Mouse (Mus musculus): ENCODE data around the gene Rdh12.

Gene Rdh12

DNA sequence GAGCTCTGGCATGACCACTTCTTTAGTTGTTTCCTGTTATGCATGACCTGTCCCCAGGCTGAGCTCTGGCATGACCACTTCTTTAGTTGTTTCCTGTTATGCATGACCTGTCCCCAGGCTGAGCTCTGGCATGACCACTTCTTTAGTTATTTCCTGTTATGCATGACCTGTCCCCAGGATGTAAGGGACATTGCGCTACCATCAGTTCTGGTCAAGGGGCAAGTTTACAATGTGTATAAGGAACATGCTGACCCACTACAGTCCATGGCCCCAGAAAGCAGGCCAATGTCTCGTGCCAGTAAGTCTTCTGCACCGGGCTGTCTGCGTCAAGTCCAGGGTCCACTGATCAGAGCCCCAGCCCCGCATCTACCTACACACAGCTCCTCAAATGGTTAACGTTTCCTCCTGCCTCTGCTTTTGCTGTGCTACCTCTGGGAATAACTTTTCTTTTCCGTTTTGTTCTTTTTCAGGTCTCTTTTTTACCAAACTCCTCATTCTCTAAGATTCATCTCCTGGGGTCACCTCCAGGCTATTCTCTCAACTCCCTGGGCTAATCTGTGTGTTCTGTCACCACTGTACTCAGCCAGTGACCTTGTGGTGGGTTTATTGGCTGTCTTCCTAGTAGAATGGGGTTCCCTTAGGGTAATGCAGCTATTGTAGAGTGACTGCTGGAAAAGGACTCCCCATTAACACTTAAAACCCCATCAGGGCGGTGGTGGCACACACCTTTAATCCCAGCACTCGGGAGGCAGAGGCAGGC, 44.8 kb downstream of the Rdh12 start:
- DNase-seq, result no peak

DNA sequence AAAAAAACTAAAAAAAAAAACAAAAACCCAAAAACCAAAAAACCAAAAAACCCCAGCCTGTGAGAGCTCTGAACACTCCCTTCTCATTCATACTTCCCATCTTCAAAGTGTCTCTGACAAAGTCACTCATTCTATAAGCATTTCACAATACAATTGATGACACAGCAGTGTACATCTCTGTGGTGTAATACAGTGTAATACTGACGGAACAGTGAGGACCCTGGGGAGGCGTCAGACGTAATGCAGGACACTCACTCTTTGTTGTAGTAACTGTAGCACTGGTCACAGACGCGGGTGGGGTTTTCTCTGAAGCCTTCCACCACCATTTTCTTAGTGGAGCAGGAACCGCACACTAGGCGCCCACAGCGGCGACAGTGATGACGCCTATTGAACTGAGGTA, 46.3 kb downstream of the Rdh12 start:
- DNase-seq, result no peak

DNA sequence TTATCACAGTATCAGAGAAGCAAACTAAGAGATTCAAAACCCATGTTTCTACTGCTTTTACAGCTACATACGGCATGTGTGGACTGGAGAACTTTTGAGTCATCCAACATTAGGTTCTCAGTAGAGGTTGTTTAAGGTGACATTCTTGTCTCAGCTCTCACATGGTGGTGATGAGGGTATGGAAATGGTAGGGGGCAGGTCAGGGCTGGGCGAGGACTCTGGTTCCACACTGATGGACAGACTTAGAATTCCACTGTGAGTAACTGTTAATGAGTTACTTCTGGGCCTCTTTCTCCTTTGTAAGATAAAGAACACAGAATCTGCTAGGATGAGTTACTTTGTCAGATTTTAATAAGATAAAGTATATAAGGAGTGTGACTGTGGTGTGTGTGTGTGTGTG, 51.4 kb downstream of the Rdh12 start:
- no peak for DNase-seq

DNA sequence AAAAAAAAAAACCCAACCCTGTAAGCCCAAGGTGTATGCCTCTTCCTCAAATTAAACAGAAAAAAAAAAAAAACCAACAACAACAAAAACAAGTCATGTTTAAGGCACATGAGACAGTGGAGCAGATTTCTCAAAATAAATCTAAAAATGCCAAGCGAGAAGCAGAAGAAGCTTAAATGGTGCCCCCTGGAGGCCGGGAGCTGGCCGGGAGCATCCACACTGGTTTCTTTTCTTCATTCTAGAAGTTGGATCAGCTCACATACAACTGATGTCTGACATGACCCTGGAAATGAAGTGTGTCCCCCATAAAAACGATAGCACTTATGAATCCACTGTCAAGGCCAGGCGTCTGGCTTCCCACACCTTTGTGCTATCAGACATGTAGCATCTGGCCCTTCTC, 52.3 kb downstream of the Rdh12 start:
- peak in 1 of 2 experiments; percentile 52 for DNase-seq

Measured in cerebellum, postnatal 25 days (tissue).